Mouse (Mus musculus): ENCODE results near the gene Gm28635. TPM values are rescaled to one million over a fixed set of nuclear protein-coding genes. Genes with fewer than 3 reads are reported as not detected.

Gene Gm28635
- polyA plus RNA-seq, 2 experiments: 0.01 TPM; not detected in 1

GRCm38 (mm10) chr2:84597123-84597522, 80.7 kb downstream of the Gm28635 start:
- DNase-seq (ENCODE audit: low read depth in 3 of 3, low spot score in 3 of 3) (no peak), ATAC-seq (ENCODE audit: insufficient read depth) (no peak)
- Histone ChIP-seq H3K9ac (replicated peaks) (no peak overlapping the region), H3K27me3 (ENCODE audit: control insufficient read depth, insufficient read depth, low read length) (no peaks in the 10 kb centered on the region), H3K4me2 (ENCODE audit: low read depth) (no peak overlapping the region), H3K4me3 (ENCODE audit: insufficient read depth in 1 of 2, low read depth in 2 of 2, low read length in 2 of 2) (no peak overlapping the region), H3K36me3 (replicated peaks; ENCODE audit: control insufficient read depth, insufficient read depth, low read depth) (peaks cover 4% of the 10 kb centered on the region), H3K4me1 (replicated peaks; ENCODE audit: control insufficient read depth in 2 of 2, insufficient read depth in 2 of 2, low read length in 1 of 2) (no peaks in the 10 kb centered on the region), H3K27ac (no peak overlapping the region), H3K9me3 (ENCODE audit: control insufficient read depth, low read length) (no peaks in the 10 kb centered on the region)
- no peak for TF ChIP-seq CTCF (IDR thresholded peaks at IDR 0.05; ENCODE audit: low read depth)
- TF ChIP-seq EP300 (IDR thresholded peaks at IDR 0.05; ENCODE audit: low read depth): no peak
- 72% methylated on average over 1 of the region's 1 CpGs for WGBS (ENCODE audit: insufficient replicate concordance)

- H3K36me3 ChIP-seq (replicated peaks; ENCODE audit: control insufficient read depth, insufficient read depth, low read depth): no peaks in the 10 kb centered on the region
- no peaks in the 10 kb centered on the region for H3K4me1 ChIP-seq (replicated peaks; ENCODE audit: control insufficient read depth in 2 of 2, insufficient read depth in 2 of 2, low read length in 1 of 2)
- no peaks in the 10 kb centered on the region for H3K27me3 ChIP-seq (ENCODE audit: control insufficient read depth, insufficient read depth, low read length)
- DNase-seq (ENCODE audit: low read depth in 3 of 3, low spot score in 3 of 3) (no peak), ATAC-seq (ENCODE audit: insufficient read depth) (no peak)
- no peak for TF ChIP-seq EP300 (IDR thresholded peaks at IDR 0.05; ENCODE audit: low read depth)
- no peak for TF ChIP-seq CTCF (IDR thresholded peaks at IDR 0.05; ENCODE audit: low read depth)
- H3K9ac ChIP-seq (replicated peaks): no peak overlapping the region
- no peak overlapping the region for H3K27ac ChIP-seq
- H3K4me2 ChIP-seq (ENCODE audit: low read depth): no peak overlapping the region
- H3K9me3 ChIP-seq (ENCODE audit: control insufficient read depth, low read length): no peaks in the 10 kb centered on the region
- WGBS (ENCODE audit: insufficient replicate concordance): 42% methylated on average over 8 of the region's 8 CpGs
- H3K4me3 ChIP-seq (ENCODE audit: insufficient read depth in 1 of 2, low read depth in 2 of 2, low read length in 2 of 2): no peak overlapping the region
Observed at GRCm38 (mm10) chr2:84592801-84593200, 85.0 kb downstream of the Gm28635 start.

GRCm38 (mm10) chr2:84585700-84586099, 92.1 kb downstream of the Gm28635 start:
- H3K27me3 ChIP-seq (ENCODE audit: control insufficient read depth, insufficient read depth, low read length): no peaks in the 10 kb centered on the region
- WGBS (ENCODE audit: insufficient replicate concordance): 76% methylated on average over 8 of the region's 8 CpGs
- H3K27ac ChIP-seq: no peak overlapping the region
- H3K4me1 ChIP-seq (replicated peaks; ENCODE audit: control insufficient read depth in 2 of 2, insufficient read depth in 2 of 2, low read length in 1 of 2): no peaks in the 10 kb centered on the region
- H3K4me2 ChIP-seq (ENCODE audit: low read depth): no peak overlapping the region
- H3K9me3 ChIP-seq (ENCODE audit: control insufficient read depth, low read length): no peaks in the 10 kb centered on the region
- DNase-seq (ENCODE audit: low read depth in 3 of 3, low spot score in 3 of 3) (no peak), ATAC-seq (ENCODE audit: insufficient read depth) (no peak)
- TF ChIP-seq CTCF (IDR thresholded peaks at IDR 0.05; ENCODE audit: low read depth): no peak
- TF ChIP-seq EP300 (IDR thresholded peaks at IDR 0.05; ENCODE audit: low read depth): no peak
- no peaks in the 10 kb centered on the region for H3K36me3 ChIP-seq (replicated peaks; ENCODE audit: control insufficient read depth, insufficient read depth, low read depth)
- H3K9ac ChIP-seq (replicated peaks): no peak overlapping the region
- H3K4me3 ChIP-seq (ENCODE audit: insufficient read depth in 1 of 2, low read depth in 2 of 2, low read length in 2 of 2): no peak overlapping the region

GRCm38 (mm10) chr2:84582286-84582685, 95.6 kb downstream of the Gm28635 start:
- Histone ChIP-seq H3K9me3 (ENCODE audit: control insufficient read depth, low read length) (no peaks in the 10 kb centered on the region), H3K4me3 (ENCODE audit: insufficient read depth in 1 of 2, low read depth in 2 of 2, low read length in 2 of 2) (no peak overlapping the region), H3K27me3 (ENCODE audit: control insufficient read depth, insufficient read depth, low read length) (no peaks in the 10 kb centered on the region), H3K9ac (replicated peaks) (no peak overlapping the region), H3K4me2 (ENCODE audit: low read depth) (no peak overlapping the region), H3K36me3 (replicated peaks; ENCODE audit: control insufficient read depth, insufficient read depth, low read depth) (no peaks in the 10 kb centered on the region), H3K4me1 (replicated peaks; ENCODE audit: control insufficient read depth in 2 of 2, insufficient read depth in 2 of 2, low read length in 1 of 2) (no peaks in the 10 kb centered on the region), H3K27ac (no peak overlapping the region)
- DNase-seq (ENCODE audit: low read depth in 3 of 3, low spot score in 3 of 3) (no peak), ATAC-seq (ENCODE audit: insufficient read depth) (no peak)
- WGBS (ENCODE audit: insufficient replicate concordance): 58% methylated on average over 5 of the region's 5 CpGs
- TF ChIP-seq CTCF (IDR thresholded peaks at IDR 0.05; ENCODE audit: low read depth) (no peak), EP300 (IDR thresholded peaks at IDR 0.05; ENCODE audit: low read depth) (no peak)

- Histone ChIP-seq H3K27ac (no peak overlapping the region), H3K27me3 (ENCODE audit: control insufficient read depth, insufficient read depth, low read length) (no peaks in the 10 kb centered on the region), H3K4me2 (ENCODE audit: low read depth) (no peak overlapping the region), H3K4me3 (ENCODE audit: insufficient read depth in 1 of 2, low read depth in 2 of 2, low read length in 2 of 2) (no peak overlapping the region), H3K9ac (replicated peaks) (no peak overlapping the region), H3K36me3 (replicated peaks; ENCODE audit: control insufficient read depth, insufficient read depth, low read depth) (no peaks in the 10 kb centered on the region), H3K4me1 (replicated peaks; ENCODE audit: control insufficient read depth in 2 of 2, insufficient read depth in 2 of 2, low read length in 1 of 2) (no peaks in the 10 kb centered on the region), H3K9me3 (ENCODE audit: control insufficient read depth, low read length) (no peaks in the 10 kb centered on the region)
- peak; percentile 65 for TF ChIP-seq CTCF (IDR thresholded peaks at IDR 0.05; ENCODE audit: low read depth)
- no peak for TF ChIP-seq EP300 (IDR thresholded peaks at IDR 0.05; ENCODE audit: low read depth)
- DNase-seq (ENCODE audit: low read depth in 3 of 3, low spot score in 3 of 3) (peak in 2 of 3 experiments; percentile 4 to 6), ATAC-seq (ENCODE audit: insufficient read depth) (no peak)
- 70% methylated on average over 2 of the region's 3 CpGs for WGBS (ENCODE audit: insufficient replicate concordance)
Observed at GRCm38 (mm10) chr2:84581208-84581607, 96.6 kb downstream of the Gm28635 start.

Data from liver, embryonic 14.5 days (tissue).